Mouse (Mus musculus): ENCODE measurements at regions not wholly inside any gene's neighbourhood (a gene's known extent, or its start where the extent isn't known, plus 50 kb on each side); places are given as distances from the start of the nearest gene placed in this dataset.

- no peak for DNase-seq (ENCODE audit: low read depth, low spot score)
Observed at GRCm38 (mm10) chr12:68882503-68882902, 276.5 kb downstream of the Rps29 start.

DNA sequence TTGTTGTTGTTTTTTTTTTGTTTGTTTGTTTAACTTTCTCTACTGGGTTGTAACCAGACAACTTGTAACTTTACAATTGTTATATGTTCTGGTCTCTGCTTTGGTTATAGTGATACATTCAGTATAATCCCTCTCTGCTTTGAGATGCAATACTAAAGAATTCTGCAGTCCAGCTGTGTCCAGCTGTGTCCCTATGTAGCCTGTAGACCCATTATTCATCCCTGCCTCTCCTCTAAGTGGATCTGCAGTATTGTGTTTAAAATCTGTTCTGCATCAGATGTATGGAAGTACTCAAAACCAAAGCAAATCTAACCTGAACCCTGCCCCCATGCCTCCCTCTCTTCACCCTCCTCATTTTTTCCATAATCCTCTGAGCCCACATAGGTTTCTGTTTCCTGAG lies 279.6 kb downstream of the Rps29 start:
- DNase-seq (ENCODE audit: low read depth, low spot score) = no peak

GRCm38 (mm10) chr12:68871259-68871658 lies 287.7 kb downstream of the Rps29 start:
- DNase-seq (ENCODE audit: low read depth, low spot score) = no peak

- no peak for DNase-seq (ENCODE audit: low read depth, low spot score)
Observed at GRCm38 (mm10) chr12:68862991-68863356, 296.0 kb downstream of the Rps29 start.

DNA sequence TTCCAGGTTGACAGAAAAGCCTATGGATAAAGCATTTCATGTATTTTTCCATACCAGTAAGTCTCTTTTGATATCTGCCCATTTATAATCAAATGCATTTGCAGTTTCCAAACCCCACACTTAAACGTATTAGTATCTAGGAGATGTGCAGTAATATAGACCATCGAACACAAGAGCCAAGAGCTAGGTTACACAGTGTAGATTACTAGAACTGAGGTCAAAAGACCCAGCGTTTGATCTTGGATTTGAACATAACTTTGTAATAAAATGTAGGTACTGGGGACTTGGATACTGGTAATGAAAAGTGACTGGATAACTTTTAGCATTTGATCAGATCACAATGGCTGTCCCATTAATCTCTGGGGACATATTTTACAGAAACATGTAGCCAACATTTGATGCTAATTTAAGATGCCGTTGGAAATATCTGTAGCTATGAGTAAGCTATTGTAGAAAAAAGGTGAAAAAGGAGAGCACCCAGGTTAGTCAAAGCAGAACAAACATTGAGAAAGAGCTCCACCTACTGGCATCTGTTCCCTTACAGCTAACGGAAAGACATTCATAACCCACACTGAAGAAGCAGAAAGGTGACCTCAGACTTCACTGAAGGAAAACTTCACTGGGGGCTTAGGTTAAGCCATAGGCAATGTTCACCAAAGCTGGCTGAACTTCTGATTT lies 296.5 kb downstream of the Rps29 start:
- DNase-seq (ENCODE audit: low read depth, low spot score) = no peak

DNA sequence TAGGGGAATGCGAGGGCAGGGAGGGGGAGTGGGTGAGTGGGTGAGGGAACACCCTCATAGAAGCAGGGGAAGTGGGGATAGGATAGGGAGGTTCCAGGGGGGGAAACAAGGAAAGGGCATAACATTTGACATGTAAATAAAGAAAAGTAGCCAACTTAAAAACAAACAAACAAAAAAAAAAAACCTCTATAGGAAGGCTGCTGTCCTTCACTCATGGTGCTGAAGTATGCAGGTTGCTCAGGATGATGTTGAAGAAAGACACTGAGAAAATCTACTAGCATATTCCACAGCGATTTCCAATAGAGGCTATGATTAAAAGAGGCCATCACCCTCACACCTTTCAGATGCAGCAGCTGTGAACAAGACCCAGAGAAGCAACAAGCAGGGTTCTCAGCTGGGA lies 298.7 kb downstream of the Rps29 start:
- no peak for DNase-seq (ENCODE audit: low read depth, low spot score)

- no peak for DNase-seq (ENCODE audit: low read depth, low spot score)
Observed at GRCm38 (mm10) chr12:68849616-68850140, 309.3 kb downstream of the Rps29 start.

GRCm38 (mm10) chr12:68840815-68841214 lies 318.2 kb downstream of the Rps29 start:
- DNase-seq (ENCODE audit: low read depth, low spot score) = no peak

DNA sequence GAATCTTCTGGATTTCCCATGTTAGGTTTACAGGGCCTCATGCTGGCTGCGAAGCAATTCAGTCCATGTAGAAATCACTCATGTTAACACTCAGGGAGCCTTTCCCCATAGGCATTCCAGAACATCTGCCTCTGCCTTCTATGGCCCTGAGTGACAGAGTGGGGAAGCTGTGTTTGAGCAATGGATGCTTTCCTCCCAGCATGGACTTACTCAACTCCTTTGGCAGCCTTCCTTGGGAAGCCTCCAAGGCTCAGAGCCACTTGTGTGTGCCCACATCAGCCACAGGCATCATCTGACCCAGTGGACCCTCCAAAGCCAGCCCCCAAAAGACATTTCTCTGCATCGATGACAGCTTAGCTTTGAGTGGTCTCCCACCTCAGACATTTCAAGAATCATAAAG lies 318.8 kb downstream of the Rps29 start:
- no peak for DNase-seq (ENCODE audit: low read depth, low spot score)

- no peak for DNase-seq (ENCODE audit: low read depth, low spot score)
Observed at GRCm38 (mm10) chr12:68836023-68836422, 323.0 kb downstream of the Rps29 start.

DNA sequence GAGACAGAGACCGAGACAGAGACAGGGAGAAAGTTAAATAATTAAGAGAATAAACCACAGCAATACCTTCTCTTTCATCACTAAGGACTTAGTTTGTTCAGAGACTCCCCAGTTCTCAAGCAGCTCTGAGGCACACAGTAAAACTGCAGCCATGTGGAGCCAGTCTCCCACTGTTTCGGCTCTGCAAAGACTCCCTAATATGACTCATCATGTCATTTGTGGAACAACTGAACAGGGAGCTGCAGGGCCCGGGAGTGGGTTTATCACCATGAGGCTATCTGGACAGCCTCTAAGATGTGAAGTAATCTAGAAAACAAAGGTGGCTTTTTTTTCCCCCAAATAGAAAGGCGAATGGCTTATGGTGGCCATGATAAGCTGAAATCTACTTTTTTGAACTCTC lies 325.1 kb downstream of the Rps29 start:
- DNase-seq (ENCODE audit: low read depth, low spot score) = no peak

DNA sequence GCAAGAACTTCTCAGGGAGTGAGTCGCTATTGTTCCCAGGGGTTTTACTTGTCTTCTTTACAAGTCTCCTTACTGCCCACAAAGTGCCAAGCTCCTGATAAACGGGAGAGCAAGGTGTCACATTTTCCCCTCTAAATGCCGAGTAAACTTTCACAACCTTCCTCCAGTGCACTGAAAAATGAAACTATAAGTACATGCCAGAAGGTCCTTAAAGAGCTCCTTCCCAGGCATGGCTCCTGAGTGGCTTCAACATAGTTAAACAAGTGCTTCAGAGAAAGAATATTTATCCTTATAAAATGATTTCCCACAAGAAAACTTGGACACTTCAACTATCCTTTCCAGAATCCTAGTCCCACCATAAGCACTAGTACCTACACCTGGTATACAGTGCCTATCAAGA lies 329.6 kb downstream of the Rps29 start:
- no peak for DNase-seq (ENCODE audit: low read depth, low spot score)

GRCm38 (mm10) chr12:68827549-68828249 lies 331.3 kb downstream of the Rps29 start:
- DNase-seq (ENCODE audit: low read depth, low spot score) = no peak

- DNase-seq (ENCODE audit: low read depth, low spot score) = no peak
Observed at GRCm38 (mm10) chr12:68794396-68794795, 364.6 kb downstream of the Rps29 start.

DNA sequence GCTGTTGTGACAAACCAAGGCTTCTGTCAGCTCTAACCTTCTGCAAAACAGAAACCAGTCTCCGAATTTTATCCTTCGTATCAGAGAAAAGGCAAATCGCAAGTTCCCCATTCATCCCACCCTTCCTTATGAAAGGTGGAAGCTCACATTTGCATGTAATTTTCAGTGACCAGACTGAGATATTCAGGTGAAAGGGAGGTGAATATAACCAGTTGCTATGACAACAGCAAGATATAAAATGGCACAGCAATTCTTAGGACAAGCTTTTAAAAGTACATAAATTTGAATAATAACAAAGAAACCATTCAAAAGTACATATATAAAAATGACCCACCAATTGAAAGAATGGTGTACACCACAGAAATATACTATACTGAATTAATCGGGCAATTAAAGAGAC lies 375.4 kb downstream of the Rps29 start:
- DNase-seq (ENCODE audit: low read depth, low spot score) = no peak

DNA sequence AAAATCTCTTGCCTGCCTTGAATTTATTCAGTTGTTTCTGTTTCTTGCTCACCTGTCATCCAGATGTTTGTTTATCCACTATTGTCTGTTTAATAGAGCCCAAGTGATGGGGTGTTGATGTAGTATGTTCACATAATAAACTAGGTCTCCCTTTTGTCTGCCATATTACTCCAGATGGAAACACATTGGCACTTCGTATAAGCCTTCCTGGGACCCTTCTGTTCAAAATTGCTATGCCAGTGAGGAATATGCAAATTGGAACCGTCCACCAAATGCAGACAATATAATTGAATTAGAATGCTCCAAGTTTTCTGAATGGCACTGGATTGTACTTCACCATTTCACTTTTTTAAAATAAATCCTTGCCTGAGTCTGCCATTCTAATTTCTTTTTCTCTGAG lies 383.5 kb downstream of the Rps29 start:
- DNase-seq (ENCODE audit: low read depth, low spot score) = no peak

GRCm38 (mm10) chr12:68774800-68775199 lies 384.2 kb downstream of the Rps29 start:
- no peak for DNase-seq (ENCODE audit: low read depth, low spot score)

DNA sequence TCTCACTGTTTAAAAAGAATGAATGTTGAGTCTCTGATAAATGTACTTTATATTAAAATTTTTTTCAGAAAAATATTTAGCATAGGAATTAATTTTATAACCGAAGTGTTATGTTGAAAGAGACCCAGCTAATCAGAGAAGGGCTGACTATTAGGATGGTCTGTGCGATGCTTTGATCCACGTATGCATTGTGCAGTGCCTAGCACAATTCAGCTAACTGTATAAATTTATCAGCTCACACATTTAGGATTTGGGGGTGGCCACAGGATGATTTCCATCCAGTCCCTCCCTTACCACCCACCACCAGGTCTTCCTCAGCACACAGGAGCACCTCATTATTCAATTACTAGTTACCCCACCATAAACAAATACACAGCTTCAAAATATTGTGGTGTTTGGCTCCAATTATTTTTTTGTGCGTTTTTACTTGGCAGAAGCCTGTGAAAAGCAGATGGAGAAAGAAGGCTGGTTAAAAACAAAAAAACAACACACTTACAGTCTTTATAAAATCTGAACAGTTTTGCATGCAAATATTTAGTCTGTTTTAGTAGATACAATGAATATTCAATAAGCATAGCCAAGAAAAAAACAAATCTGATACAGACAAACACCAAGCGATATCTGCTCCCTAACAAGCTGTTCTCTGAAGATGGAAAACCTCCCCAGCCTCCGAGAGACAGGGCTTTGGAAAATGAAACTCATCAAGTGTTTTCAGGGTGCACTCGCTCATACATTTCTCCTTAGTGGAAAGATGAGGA lies 400.5 kb downstream of the Rps29 start:
- no peak for DNase-seq (ENCODE audit: low read depth, low spot score)

DNA sequence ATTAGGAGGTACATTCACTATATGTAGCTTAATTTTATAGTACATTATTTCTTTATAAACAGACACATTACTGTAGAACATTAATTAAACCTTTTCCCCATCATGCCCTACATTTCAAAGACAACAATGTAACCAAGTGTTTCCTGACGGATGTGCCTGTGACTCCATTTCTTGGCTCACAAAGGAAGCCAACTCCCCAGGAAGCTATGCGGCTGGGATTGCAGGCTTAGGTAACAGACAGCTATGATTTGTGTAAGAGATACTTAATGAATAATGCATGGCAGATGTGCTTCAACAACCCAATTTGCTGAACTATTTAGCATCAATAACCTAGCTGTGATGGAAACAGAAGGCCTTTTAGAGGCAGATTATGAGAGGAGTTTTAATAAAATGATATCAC lies 430.1 kb downstream of the Rps29 start:
- DNase-seq (ENCODE audit: low read depth, low spot score) = no peak

- no peak for DNase-seq (ENCODE audit: low read depth, low spot score)
Observed at GRCm38 (mm10) chr12:68718946-68719345, 440.0 kb downstream of the Rps29 start.

- DNase-seq (ENCODE audit: low read depth, low spot score) = no peak
Observed at GRCm38 (mm10) chr12:68694275-68695267, 464.4 kb downstream of the Rps29 start.

Data from c-Kit-negative CD71-positive TER-119-positive erythroid progenitor cells, embryonic 14.5 days (primary cell).